Mouse (Mus musculus) CH12.LX (cell line): ENCODE results near the gene Kif13a.

Experiments used
- CTCF ChIP-seq, 2 experiments: IDR thresholded peaks in 1 of 2; conservative IDR thresholded peaks in 1 of 2; 2 replicates each; pipeline ENCODE4 v1.5.1; 2011 to 2012; ENCODE audit warnings: low read depth in 2 of 2, low read length in 2 of 2, improper control_type of control experiment in 1 of 2, inconsistent platforms in 1 of 2, mild to moderate bottlenecking in 1 of 2, moderate library complexity in 1 of 2
- KAT2A ChIP-seq: IDR thresholded peaks from 2 replicates; pipeline ENCODE4 v1.6.1; 2012; ENCODE audit warnings: low read length, improper control_type of control experiment, inconsistent platforms; ENCODE audit not compliant: insufficient replicate concordance
- POLR2A ChIP-seq: IDR thresholded peaks from 2 replicates; pipeline ENCODE4 v1.6.1; 2011; ENCODE audit warnings: low read depth, mild to moderate bottlenecking, improper control_type of control experiment, low read length
- POLR2AphosphoS2 ChIP-seq: IDR thresholded peaks from 2 replicates; pipeline ENCODE4 v1.6.1; 2011; ENCODE audit warnings: low read depth, low read length, improper control_type of control experiment
- USF1 ChIP-seq: IDR thresholded peaks from 2 replicates; pipeline ENCODE4 v1.6.1; 2014; ENCODE audit warnings: low read depth, mild to moderate bottlenecking, inconsistent platforms, low read length, improper control_type of control experiment

GRCm38 (mm10) chr13:46883976-46884375 lies 45.7 kb downstream of the Kif13a start:
- no peak for TF ChIP-seq POLR2A
- TF ChIP-seq CTCF (conservative IDR thresholded peaks at IDR 0.05 in 1 of 2, IDR thresholded peaks at IDR 0.05 in 1 of 2; ENCODE audit: low read depth in 2 of 2, low read length in 2 of 2), result no peak
- no peak for TF ChIP-seq KAT2A
- no peak for TF ChIP-seq USF1
- no peak for TF ChIP-seq POLR2AphosphoS2
